In the genomic region with DNA sequence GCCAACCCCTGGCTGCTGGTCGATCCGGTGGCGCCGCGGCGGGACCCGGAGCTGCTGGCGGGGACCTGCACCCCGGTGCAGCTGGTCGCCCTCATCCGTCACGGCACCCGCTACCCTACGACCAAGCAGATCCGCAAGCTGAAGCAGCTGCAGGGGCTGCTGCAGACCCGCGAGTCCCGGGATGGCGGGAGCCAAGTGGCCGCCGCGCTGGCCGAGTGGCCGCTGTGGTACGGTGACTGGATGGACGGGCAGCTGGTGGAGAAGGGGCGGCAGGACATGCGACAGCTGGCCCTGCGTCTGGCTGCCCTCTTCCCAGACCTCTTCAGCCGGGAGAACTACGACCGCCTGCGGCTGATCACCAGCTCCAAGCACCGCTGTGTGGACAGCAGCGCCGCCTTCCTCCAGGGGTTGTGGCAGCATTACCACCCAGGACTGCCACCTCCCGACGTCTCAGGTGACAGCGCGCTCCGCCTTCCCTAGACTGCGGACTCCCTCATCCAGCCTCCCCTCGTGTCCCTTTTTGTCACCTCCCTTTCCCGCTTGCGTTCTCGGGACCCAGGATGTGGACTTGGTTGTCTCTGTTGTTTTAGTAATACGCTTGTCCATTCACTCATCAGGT, we compare ENCODE assay signal across 8 mouse cellular contexts. TPM values are rescaled to one million over a fixed set of nuclear protein-coding genes. Genes with fewer than 3 reads are reported as not detected.
DNase-seq lines count a peak whose midpoint lies in the region; ATAC-seq lines count a peak whose summit lies in the region.
"Not testable (repeated sequence)": the region's sequence is repeated elsewhere in the genome, so short reads cannot be mapped to it uniquely, and the experiment has no call there.

No protein-coding gene starts in this region.

- H3K9me3 ChIP-seq in intestine, embryonic 14.5 days (ENCODE audit: control insufficient read depth, low read length): not testable (repeated sequence)

- intact Hi-C loops in left cerebral cortex, postnatal 25 days (cut with DNase I): loop anchor here (10.0 kb wide), 1 partner anchor 511 kb away; no protein-coding TSS in a partner anchor

- H3K4me1 ChIP-seq in intestine, embryonic 14.5 days (replicated peaks; ENCODE audit: control insufficient read depth, insufficient read depth, low read length): peaks cover 21% of the 10 kb centered on the region

- H3K9ac ChIP-seq in intestine, embryonic 14.5 days (ENCODE audit: low read length): peak overlapping the region; percentile 82

- H3K4me3 ChIP-seq in intestine, embryonic 14.5 days (ENCODE audit: low read depth, low read length): peak overlapping the region; percentile 91

- peak overlapping the region; percentile 82 for H3K27ac ChIP-seq in intestine, embryonic 14.5 days (ENCODE audit: low read depth)

- peak overlapping the region; percentile 83 for H3K4me2 ChIP-seq in intestine, embryonic 14.5 days (ENCODE audit: low read length)

- ATAC-seq in intestine, embryonic 14.5 days (replicated peaks; ENCODE audit: low FRiP score, low TSS enrichment, low read depth): peak; percentile 81
- peak; percentile 70 for ATAC-seq in megakaryocyte-erythroid progenitor cell, adult 5-6 weeks (replicated peaks; ENCODE audit: low FRiP score, low TSS enrichment, poor library complexity, severe bottlenecking)

- under 1% methylated on average over 46 of the region's 47 CpGs for WGBS in intestine, embryonic 14.5 days

- peak; percentile 72 for DNase-seq in ZHBTc4 (ENCODE audit: low read depth, low spot score)
- DNase-seq in embryo, embryonic 10.5 days (ENCODE audit: low spot score): peak; percentile 72
- peak; percentile 59 for DNase-seq in gastrocnemius, postnatal 25 days
- DNase-seq in intestine, embryonic 14.5 days (ENCODE audit: low spot score): peak; percentile 77
- DNase-seq in left cerebral cortex, postnatal 25 days (ENCODE audit: low spot score in 2 of 2): peak; percentile 75 to 76
- peak; percentile 69 for DNase-seq in right cerebral cortex, postnatal 25 days
- peak; percentile 43 to 66 for DNase-seq in urinary bladder, postnatal 36 days (ENCODE audit: low spot score in 2 of 2)

- H3K27me3 ChIP-seq in intestine, embryonic 14.5 days (replicated peaks; ENCODE audit: control insufficient read depth, insufficient read depth, low read length): not testable (repeated sequence)

- not testable (repeated sequence) for H3K36me3 ChIP-seq in intestine, embryonic 14.5 days (ENCODE audit: control insufficient read depth, insufficient read depth, low read length)

RNA-seq across cellular contexts. Expression of a gene that starts 0.6 kb away (rescaled TPM):
- total RNA-seq in gastrocnemius, postnatal 25 days (2021): 10 to 100 TPM; 13.7 to 16.0 TPM
- polyA plus RNA-seq in intestine, embryonic 14.5 days (2014; fragmentation: Nextera tagmentation; extraction: Ambion mirVana): 63.1 and 65.3 TPM in 2 replicates
- total RNA-seq in left cerebral cortex, postnatal 25 days (2021): 10 to 100 TPM; 69.7 to 76.3 TPM
- total RNA-seq in megakaryocyte-erythroid progenitor cell, adult 5-6 weeks (2014; fragmentation: Nextera tagmentation): 239 and 247 TPM in 2 replicates
- total RNA-seq in megakaryocyte-erythroid progenitor cell, adult 5-6 weeks (2017): 192 and 210 TPM in 2 replicates

RNA-seq across cellular contexts. Expression of a gene that starts 19.8 kb away (rescaled TPM):
- total RNA-seq in gastrocnemius, postnatal 25 days (2021): 10 to 100 TPM; 20.8 to 25.2 TPM
- 131 and 152 TPM in 2 replicates for polyA plus RNA-seq in intestine, embryonic 14.5 days (2014; fragmentation: Nextera tagmentation; extraction: Ambion mirVana)
- 10 to 100 TPM; 23.5 to 26.2 TPM for total RNA-seq in left cerebral cortex, postnatal 25 days (2021)
- 149 and 176 TPM in 2 replicates for total RNA-seq in megakaryocyte-erythroid progenitor cell, adult 5-6 weeks (2014; fragmentation: Nextera tagmentation)
- total RNA-seq in megakaryocyte-erythroid progenitor cell, adult 5-6 weeks (2017): 113 and 151 TPM in 2 replicates

Comparison
In these comparisons a context has a peak if more than half of its experiments do, and no peak if none do; other contexts are left out.
1. Peak in every context shown above with its lines: DNase-seq, ATAC-seq, H3K4me3 ChIP-seq and H3K27ac ChIP-seq.
2. RNA of a gene that starts 0.6 kb away (total RNA-seq): 192 to 247 TPM in megakaryocyte-erythroid progenitor cell, adult 5-6 weeks and 69.7 to 76.3 TPM in left cerebral cortex, postnatal 25 days; 13.7 to 16.0 TPM in gastrocnemius, postnatal 25 days; every median in the first group is over 4 times any median in the second.
3. RNA of a gene that starts 19.8 kb away (total RNA-seq): 113 to 176 TPM in megakaryocyte-erythroid progenitor cell, adult 5-6 weeks; 23.5 to 26.2 TPM in left cerebral cortex, postnatal 25 days and 20.8 to 25.2 TPM in gastrocnemius, postnatal 25 days; every median in the first group is over 4 times any median in the second.